Mouse (Mus musculus): ENCODE measurements around the gene Fam50b. TPM values are rescaled to one million over a fixed set of nuclear protein-coding genes. Genes with fewer than 3 reads are reported as not detected.

Gene Fam50b
- total RNA-seq (2012; rRNA removed) = 0.21 and 0.27 TPM in 2 replicates

DNA sequence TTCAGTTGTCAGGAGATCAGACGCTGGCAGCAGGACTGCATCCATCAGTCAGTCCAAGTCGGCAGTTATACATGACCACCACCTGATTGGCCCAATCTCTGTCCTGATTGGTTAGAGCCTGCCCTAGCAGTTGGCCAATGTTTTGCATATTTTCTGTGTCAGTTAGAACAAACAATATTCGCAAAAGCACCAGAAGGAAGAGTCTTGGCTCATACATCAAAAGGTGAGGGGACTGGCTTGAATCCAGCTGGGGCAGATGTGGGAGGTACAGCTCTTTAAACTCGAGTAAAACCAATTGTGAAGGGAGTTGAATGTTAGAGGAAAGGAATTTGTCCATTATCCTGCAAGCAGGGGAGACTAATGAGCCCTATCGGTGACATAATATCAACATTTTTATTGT lies at the start of gene Fam50b:
Gene Fam50b, plus strand, starts transcription at position 165 of the 400 bp plus-strand sequence.
- DNase-seq (ENCODE audit: low read depth, low spot score) = no peak
- no peaks in the 10 kb centered on the region for H3K9me3 ChIP-seq (ENCODE audit: control insufficient read depth, insufficient read depth, low read depth, low read length)
- no peak within 1 kb of the TSS for H3K4me3 ChIP-seq (ENCODE audit: insufficient read depth in 1 of 2, low read depth in 1 of 2, low read length in 2 of 2, poor library complexity in 1 of 2, severe bottlenecking in 1 of 2)
- no peaks in the 10 kb centered on the region for H3K4me1 ChIP-seq (ENCODE audit: control insufficient read depth in 2 of 2, insufficient read depth in 2 of 2, low read length in 2 of 2, poor library complexity in 1 of 2)
- TF ChIP-seq CHD2 (IDR thresholded peaks at IDR 0.05; ENCODE audit: low read depth, low read length) (no peak), HCFC1 (IDR thresholded peaks at IDR 0.05; ENCODE audit: borderline replicate concordance, insufficient read depth, low read length) (no peak), MAFK (IDR thresholded peaks at IDR 0.05; ENCODE audit: insufficient read depth, low read depth, low read length) (no peak), ZNF384 (IDR thresholded peaks at IDR 0.05; ENCODE audit: low read depth, low read length) (no peak), ZC3H11A (IDR thresholded peaks at IDR 0.05; ENCODE audit: borderline replicate concordance, low read depth, low read length) (no peak)
- H3K9ac ChIP-seq (ENCODE audit: insufficient read depth, low read depth, low read length, poor library complexity, severe bottlenecking) = no peak within 1 kb of the TSS
- in situ Hi-C loops (cut with MboI; ENCODE audit: low sequenced_read_pairs in 2 of 2, unreplicated experiment in 2 of 2) = no loop called here
- H3K27ac ChIP-seq (ENCODE audit: insufficient read depth, low read depth, low read length, poor library complexity, severe bottlenecking) = no peak within 1 kb of the TSS
- no peaks in the 10 kb centered on the region for H3K36me3 ChIP-seq (ENCODE audit: control insufficient read depth, insufficient read depth, low read length, poor library complexity, severe bottlenecking)

- DNase-seq (ENCODE audit: low read depth, low spot score) = no peak
- no peak overlapping the region for H3K9ac ChIP-seq (ENCODE audit: insufficient read depth, low read depth, low read length, poor library complexity, severe bottlenecking)
- H3K36me3 ChIP-seq (ENCODE audit: control insufficient read depth, insufficient read depth, low read length, poor library complexity, severe bottlenecking) = no peaks in the 10 kb centered on the region
- H3K4me1 ChIP-seq (ENCODE audit: control insufficient read depth in 2 of 2, insufficient read depth in 2 of 2, low read length in 2 of 2, poor library complexity in 1 of 2) = peaks cover 0 to 8% of the 10 kb centered on the region in 2 experiments; a peak in 2 of 4 replicates
- H3K27ac ChIP-seq (ENCODE audit: insufficient read depth, low read depth, low read length, poor library complexity, severe bottlenecking) = no peak overlapping the region
- TF ChIP-seq MAFK (IDR thresholded peaks at IDR 0.05; ENCODE audit: insufficient read depth, low read depth, low read length) (no peak), CHD2 (IDR thresholded peaks at IDR 0.05; ENCODE audit: low read depth, low read length) (no peak), ZC3H11A (IDR thresholded peaks at IDR 0.05; ENCODE audit: borderline replicate concordance, low read depth, low read length) (no peak), ZNF384 (IDR thresholded peaks at IDR 0.05; ENCODE audit: low read depth, low read length) (no peak), HCFC1 (IDR thresholded peaks at IDR 0.05; ENCODE audit: borderline replicate concordance, insufficient read depth, low read length) (no peak)
- H3K9me3 ChIP-seq (ENCODE audit: control insufficient read depth, insufficient read depth, low read depth, low read length) = no peaks in the 10 kb centered on the region
- no peak overlapping the region for H3K4me3 ChIP-seq (ENCODE audit: insufficient read depth in 1 of 2, low read depth in 1 of 2, low read length in 2 of 2, poor library complexity in 1 of 2, severe bottlenecking in 1 of 2)
- in situ Hi-C loops (cut with MboI; ENCODE audit: low sequenced_read_pairs in 2 of 2, unreplicated experiment in 2 of 2) = no loop called here
Observed at GRCm38 (mm10) chr13:34685008-34685765, 49.5 kb upstream of the Fam50b start.

DNA sequence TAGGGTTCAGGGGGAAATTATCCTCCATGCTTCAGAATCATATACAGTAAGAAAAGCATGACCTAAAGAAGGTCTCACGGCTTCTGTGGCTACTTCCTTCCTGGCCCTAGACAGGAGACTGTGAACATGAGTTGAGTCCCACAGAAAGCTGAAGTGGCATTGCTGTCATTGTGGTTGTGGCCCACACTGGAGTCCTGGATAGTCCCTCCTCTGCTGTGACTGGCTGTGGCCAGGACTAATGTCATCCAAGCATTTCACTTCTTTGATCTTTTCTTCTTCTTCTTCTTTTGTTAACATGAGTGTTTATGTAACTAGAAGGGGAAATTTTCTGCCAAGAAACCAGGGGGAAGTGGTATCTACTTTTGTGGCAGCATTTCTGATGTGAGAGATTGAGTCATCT lies 43.6 kb upstream of the Fam50b start:
- in situ Hi-C loops (cut with MboI; ENCODE audit: low sequenced_read_pairs in 2 of 2, unreplicated experiment in 2 of 2) = no loop called here
- H3K9me3 ChIP-seq (ENCODE audit: control insufficient read depth, insufficient read depth, low read depth, low read length) = no peaks in the 10 kb centered on the region
- DNase-seq (ENCODE audit: low read depth, low spot score) = no peak

GRCm38 (mm10) chr13:34693111-34693510 lies 41.5 kb upstream of the Fam50b start:
- Histone ChIP-seq H3K4me3 (ENCODE audit: insufficient read depth in 1 of 2, low read depth in 1 of 2, low read length in 2 of 2, poor library complexity in 1 of 2, severe bottlenecking in 1 of 2) (no peak overlapping the region), H3K27ac (ENCODE audit: insufficient read depth, low read depth, low read length, poor library complexity, severe bottlenecking) (no peak overlapping the region), H3K9ac (ENCODE audit: insufficient read depth, low read depth, low read length, poor library complexity, severe bottlenecking) (no peak overlapping the region), H3K36me3 (ENCODE audit: control insufficient read depth, insufficient read depth, low read length, poor library complexity, severe bottlenecking) (no peaks in the 10 kb centered on the region), H3K4me1 (ENCODE audit: control insufficient read depth in 2 of 2, insufficient read depth in 2 of 2, low read length in 2 of 2, poor library complexity in 1 of 2) (no peaks in the 10 kb centered on the region), H3K9me3 (ENCODE audit: control insufficient read depth, insufficient read depth, low read depth, low read length) (no peaks in the 10 kb centered on the region)
- no peak for DNase-seq (ENCODE audit: low read depth, low spot score)
- TF ChIP-seq MAFK (IDR thresholded peaks at IDR 0.05; ENCODE audit: insufficient read depth, low read depth, low read length) (no peak), HCFC1 (IDR thresholded peaks at IDR 0.05; ENCODE audit: borderline replicate concordance, insufficient read depth, low read length) (no peak), CHD2 (IDR thresholded peaks at IDR 0.05; ENCODE audit: low read depth, low read length) (no peak), ZNF384 (IDR thresholded peaks at IDR 0.05; ENCODE audit: low read depth, low read length) (no peak), ZC3H11A (IDR thresholded peaks at IDR 0.05; ENCODE audit: borderline replicate concordance, low read depth, low read length) (no peak)
- in situ Hi-C loops (cut with MboI; ENCODE audit: low sequenced_read_pairs in 2 of 2, unreplicated experiment in 2 of 2) = no loop called here

More for the DNA sequence above, 43.6 kb upstream of the Fam50b start:
- Histone ChIP-seq H3K4me3 (ENCODE audit: insufficient read depth in 1 of 2, low read depth in 1 of 2, low read length in 2 of 2, poor library complexity in 1 of 2, severe bottlenecking in 1 of 2) (no peak overlapping the region), H3K4me1 (ENCODE audit: control insufficient read depth in 2 of 2, insufficient read depth in 2 of 2, low read length in 2 of 2, poor library complexity in 1 of 2) (no peaks in the 10 kb centered on the region), H3K27ac (ENCODE audit: insufficient read depth, low read depth, low read length, poor library complexity, severe bottlenecking) (no peak overlapping the region), H3K36me3 (ENCODE audit: control insufficient read depth, insufficient read depth, low read length, poor library complexity, severe bottlenecking) (no peaks in the 10 kb centered on the region), H3K9ac (ENCODE audit: insufficient read depth, low read depth, low read length, poor library complexity, severe bottlenecking) (no peak overlapping the region)
- no peak for TF ChIP-seq ZNF384 (IDR thresholded peaks at IDR 0.05; ENCODE audit: low read depth, low read length)
- TF ChIP-seq ZC3H11A (IDR thresholded peaks at IDR 0.05; ENCODE audit: borderline replicate concordance, low read depth, low read length) = no peak
- TF ChIP-seq MAFK (IDR thresholded peaks at IDR 0.05; ENCODE audit: insufficient read depth, low read depth, low read length) = no peak
- no peak for TF ChIP-seq CHD2 (IDR thresholded peaks at IDR 0.05; ENCODE audit: low read depth, low read length)
- TF ChIP-seq HCFC1 (IDR thresholded peaks at IDR 0.05; ENCODE audit: borderline replicate concordance, insufficient read depth, low read length) = no peak
